12 mouse cellular contexts compared by ENCODE assay signal in the genomic region with DNA sequence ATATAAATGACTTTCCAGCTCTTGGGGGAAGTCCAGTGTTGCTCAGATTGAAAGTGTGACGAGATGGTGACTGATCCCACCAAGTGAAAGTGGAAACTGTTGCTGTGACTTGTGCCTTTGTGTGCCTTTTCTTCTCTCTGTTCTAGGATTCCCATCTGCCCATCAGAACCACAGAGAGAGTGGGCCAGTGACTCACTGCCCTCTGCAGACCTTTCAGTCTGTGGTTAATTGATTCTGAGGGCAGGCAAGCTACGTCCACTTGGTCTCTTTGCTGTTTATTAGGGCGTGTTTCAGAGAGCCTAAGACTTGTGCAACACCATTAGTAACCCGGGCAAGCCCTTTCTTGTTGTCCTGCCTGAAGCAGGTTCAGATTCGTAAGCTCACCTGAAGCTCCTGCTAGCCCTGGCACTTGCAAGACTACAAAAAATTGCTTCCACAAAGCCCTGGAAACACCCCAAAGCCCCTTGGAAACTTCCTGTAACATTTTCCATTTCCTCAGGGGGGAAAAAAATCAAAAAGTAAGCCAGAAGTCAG. TPM values are rescaled to one million over a fixed set of nuclear protein-coding genes. Genes with fewer than 3 reads are reported as not detected.
DNase-seq lines count a peak whose midpoint lies in the region; ATAC-seq and TF ChIP-seq lines count a peak whose summit lies in the region.
"Had no signal": no experiment of that assay in that cellular context is flagged by ENCODE, and none has a peak within 500 bp of the region (broad histone marks: within the 10 kb centered on the region; RNA-seq: fewer than 3 reads in every experiment).

No protein-coding gene starts in this region.

- peak; percentile 20 for DNase-seq in adrenal gland, adult 2 months
- DNase-seq in adrenal gland, adult 8-10 months = no peak
- DNase-seq in lung, embryonic 14.5 days = no peak
- no peak for DNase-seq in lung, postnatal 10 days
- DNase-seq in gonadal fat pad, adult 2 months (ENCODE audit: low read depth) = peak; percentile 90
- peak; percentile 62 for DNase-seq in splenic B cell, adult 2 months (ENCODE audit: low read depth, low spot score)
- DNase-seq in hindbrain, embryonic 11.5 days (ENCODE audit: low spot score) = no peak
- no peak for DNase-seq in cerebellum, adult 11-12 months
- DNase-seq: kidney, postnatal 36 days; right cerebral cortex, postnatal 4 days had no signal

- H3K27me3 ChIP-seq in lung, embryonic 14.5 days (ENCODE audit: insufficient read depth, low read length) = no peaks in the 10 kb centered on the region
- H3K27me3 ChIP-seq in splenic B cell, adult 2 months (ENCODE audit: control insufficient read depth, insufficient read depth, low read length, poor library complexity, severe bottlenecking) = no peaks in the 10 kb centered on the region
- no peaks in the 10 kb centered on the region for H3K27me3 ChIP-seq in hindbrain, embryonic 11.5 days (ENCODE audit: control insufficient read depth, insufficient read depth, low read length)
- H3K27me3 ChIP-seq: limb, embryonic 15.5 days had no signal

- H3K9me3 ChIP-seq in lung, embryonic 14.5 days (ENCODE audit: low read depth, low read length) = no peaks in the 10 kb centered on the region
- H3K9me3 ChIP-seq in hindbrain, embryonic 11.5 days (ENCODE audit: control insufficient read depth, low read length) = no peaks in the 10 kb centered on the region
- H3K9me3 ChIP-seq: limb, embryonic 15.5 days had no signal

- no peak overlapping the region for H3K4me3 ChIP-seq in lung, embryonic 14.5 days (ENCODE audit: low read depth, low read length)
- no peak overlapping the region for H3K4me3 ChIP-seq in hindbrain, embryonic 11.5 days (ENCODE audit: low read depth, low read length)
- H3K4me3 ChIP-seq: limb, embryonic 15.5 days had no signal

- 65% methylated on average over 5 of the region's 5 CpGs for WGBS in lung, embryonic 14.5 days
- WGBS in hindbrain, embryonic 11.5 days = 60% methylated on average over 5 of the region's 5 CpGs

- ATAC-seq in lung, embryonic 14.5 days (ENCODE audit: insufficient read depth) = no peak
- no peak for ATAC-seq in hindbrain, embryonic 11.5 days (ENCODE audit: low FRiP score)

- H3K4me2 ChIP-seq in lung, embryonic 14.5 days = no peak overlapping the region
- H3K4me2 ChIP-seq in hindbrain, embryonic 11.5 days (replicated peaks; ENCODE audit: low read depth, low read length) = no peak overlapping the region
- H3K4me2 ChIP-seq: hindbrain, embryonic 14.5 days; limb, embryonic 15.5 days had no signal

- no peaks in the 10 kb centered on the region for H3K4me1 ChIP-seq in lung, embryonic 14.5 days (ENCODE audit: insufficient read depth)
- H3K4me1 ChIP-seq in hindbrain, embryonic 11.5 days (replicated peaks; ENCODE audit: control insufficient read depth, insufficient read depth, low read length) = no peaks in the 10 kb centered on the region

- H3K27ac ChIP-seq in lung, embryonic 14.5 days (ENCODE audit: low read depth) = peak overlapping the region; percentile 27; the same call in 1 of the 2 replicates
- no peak overlapping the region for H3K27ac ChIP-seq in hindbrain, embryonic 11.5 days (ENCODE audit: low read depth, low read length)
- H3K27ac ChIP-seq: hindbrain, embryonic 14.5 days; limb, embryonic 15.5 days had no signal

- no peaks in the 10 kb centered on the region for H3K36me3 ChIP-seq in lung, embryonic 14.5 days (ENCODE audit: insufficient read depth)
- no peaks in the 10 kb centered on the region; the same call in 1 of the 2 replicates for H3K36me3 ChIP-seq in splenic B cell, adult 2 months (ENCODE audit: control insufficient read depth, insufficient read depth, low read length, poor library complexity, severe bottlenecking)
- H3K36me3 ChIP-seq in hindbrain, embryonic 11.5 days (ENCODE audit: control insufficient read depth, insufficient read depth, low read length) = no peaks in the 10 kb centered on the region
- H3K36me3 ChIP-seq: limb, embryonic 15.5 days had no signal

- no peak for TF ChIP-seq CTCF in lung, embryonic 14.5 days (IDR thresholded peaks at IDR 0.05; ENCODE audit: low read depth)

- H3K9ac ChIP-seq in lung, embryonic 14.5 days = no peak overlapping the region
- H3K9ac ChIP-seq in hindbrain, embryonic 11.5 days (ENCODE audit: low read depth, low read length) = no peak overlapping the region
- H3K9ac ChIP-seq: hindbrain, embryonic 14.5 days; limb, embryonic 15.5 days had no signal

RNA-seq across cellular contexts. Expression of a gene that starts 52.5 kb away (rescaled TPM):
- 10 to 100 TPM; 17.9 to 20.8 TPM for total RNA-seq in adrenal gland, adult 2 months (2021)
- polyA plus RNA-seq in adrenal gland, adult 2 months (2012; rRNA removed) = 1.8 and 2.1 TPM in 2 replicates
- 10 to 100 TPM; 22.5 to 32.3 (median 26.7) TPM for total RNA-seq in adrenal gland, adult 8-10 months (2022)
- polyA plus RNA-seq in lung, embryonic 14.5 days (2014; fragmentation: Nextera tagmentation; extraction: Ambion mirVana) = 13.7 and 14.6 TPM in 2 replicates
- polyA plus RNA-seq in gonadal fat pad, adult 2 months (2012; rRNA removed) = 5.8 and 8.2 TPM in 2 replicates
- polyA plus RNA-seq in hindbrain, embryonic 11.5 days (2014; fragmentation: Nextera tagmentation; extraction: Ambion mirVana) = 12.6 and 17.9 TPM in 2 replicates

Comparison
In these comparisons a context has a peak if more than half of its experiments do, and no peak if none do; other contexts are left out.
1. DNase-seq: peak in adrenal gland, adult 2 months (single experiment), gonadal fat pad, adult 2 months (single experiment) and splenic B cell, adult 2 months (single experiment); none in adrenal gland, adult 8-10 months (single experiment), lung, embryonic 14.5 days (single experiment), lung, postnatal 10 days (single experiment), hindbrain, embryonic 11.5 days (single experiment) and cerebellum, adult 11-12 months (single experiment).